Mouse (Mus musculus): ENCODE data around the gene Lgr5. TPM values are rescaled to one million over a fixed set of nuclear protein-coding genes. Genes with fewer than 3 reads are reported as not detected.

Lgr5 gene
- polyA plus RNA-seq, 1 experiment from 2014 or later, result 0.63 TPM

- no peak overlapping the region for H3K4me2 ChIP-seq (ENCODE audit: low read depth, low read length)
- H3K9me3 ChIP-seq (replicated peaks; ENCODE audit: control insufficient read depth, low read length), result no peaks in the 10 kb centered on the region
- no peak overlapping the region for H3K4me3 ChIP-seq (ENCODE audit: low read depth, low read length)
- no peaks in the 10 kb centered on the region for H3K4me1 ChIP-seq (ENCODE audit: control insufficient read depth, low read depth, low read length)
- ATAC-seq (ENCODE audit: low read depth), result no peak
- no peaks in the 10 kb centered on the region for H3K36me3 ChIP-seq (ENCODE audit: control insufficient read depth, insufficient read depth)
- no peak overlapping the region for H3K27ac ChIP-seq (ENCODE audit: low read length)
- 54% methylated on average over 12 of the region's 12 CpGs for WGBS (ENCODE audit: insufficient replicate concordance)
- no peak overlapping the region for H3K9ac ChIP-seq (ENCODE audit: low read depth, low read length)
- no peaks in the 10 kb centered on the region for H3K27me3 ChIP-seq (ENCODE audit: control insufficient read depth, insufficient read depth, low read depth, low read length)
These were observed 26.3 kb downstream of the Lgr5 start for GRCm38 (mm10) chr10:115561136-115561880.

GRCm38 (mm10) chr10:115556738-115557242, 30.8 kb downstream of the Lgr5 start:
- Histone ChIP-seq H3K9ac (ENCODE audit: low read depth, low read length) (no peak overlapping the region), H3K9me3 (replicated peaks; ENCODE audit: control insufficient read depth, low read length) (no peaks in the 10 kb centered on the region), H3K4me1 (ENCODE audit: control insufficient read depth, low read depth, low read length) (no peaks in the 10 kb centered on the region), H3K4me2 (ENCODE audit: low read depth, low read length) (no peak overlapping the region), H3K36me3 (ENCODE audit: control insufficient read depth, insufficient read depth) (no peaks in the 10 kb centered on the region), H3K4me3 (ENCODE audit: low read depth, low read length) (no peak overlapping the region), H3K27me3 (ENCODE audit: control insufficient read depth, insufficient read depth, low read depth, low read length) (no peaks in the 10 kb centered on the region), H3K27ac (ENCODE audit: low read length) (no peak overlapping the region)
- WGBS (ENCODE audit: insufficient replicate concordance), result 52% methylated on average over 12 of the region's 12 CpGs
- no peak for ATAC-seq (ENCODE audit: low read depth)

- H3K36me3 ChIP-seq (ENCODE audit: control insufficient read depth, insufficient read depth), result no peaks in the 10 kb centered on the region
- H3K4me2 ChIP-seq (ENCODE audit: low read depth, low read length), result no peak overlapping the region
- WGBS (ENCODE audit: insufficient replicate concordance), result 13% methylated on average over 2 of the region's 2 CpGs
- no peaks in the 10 kb centered on the region for H3K27me3 ChIP-seq (ENCODE audit: control insufficient read depth, insufficient read depth, low read depth, low read length)
- H3K9me3 ChIP-seq (replicated peaks; ENCODE audit: control insufficient read depth, low read length), result no peaks in the 10 kb centered on the region
- H3K4me1 ChIP-seq (ENCODE audit: control insufficient read depth, low read depth, low read length), result no peaks in the 10 kb centered on the region
- no peak overlapping the region for H3K4me3 ChIP-seq (ENCODE audit: low read depth, low read length)
- H3K27ac ChIP-seq (ENCODE audit: low read length), result no peak overlapping the region
- ATAC-seq (ENCODE audit: low read depth), result no peak
- H3K9ac ChIP-seq (ENCODE audit: low read depth, low read length), result no peak overlapping the region
These were observed 32.3 kb downstream of the Lgr5 start for GRCm38 (mm10) chr10:115555191-115555765.

- no peak overlapping the region for H3K4me2 ChIP-seq (ENCODE audit: low read depth, low read length)
- no peak for ATAC-seq (ENCODE audit: low read depth)
These were observed 34.0 kb downstream of the Lgr5 start for GRCm38 (mm10) chr10:115553352-115554113.

GRCm38 (mm10) chr10:115551069-115551468, 36.5 kb downstream of the Lgr5 start:
- H3K36me3 ChIP-seq (ENCODE audit: control insufficient read depth, insufficient read depth), result no peaks in the 10 kb centered on the region
- H3K4me2 ChIP-seq (ENCODE audit: low read depth, low read length), result no peak overlapping the region
- no peaks in the 10 kb centered on the region for H3K27me3 ChIP-seq (ENCODE audit: control insufficient read depth, insufficient read depth, low read depth, low read length)
- no peak for ATAC-seq (ENCODE audit: low read depth)
- H3K9me3 ChIP-seq (replicated peaks; ENCODE audit: control insufficient read depth, low read length), result no peaks in the 10 kb centered on the region
- H3K4me3 ChIP-seq (ENCODE audit: low read depth, low read length), result no peak overlapping the region
- no peaks in the 10 kb centered on the region for H3K4me1 ChIP-seq (ENCODE audit: control insufficient read depth, low read depth, low read length)
- no peak overlapping the region for H3K9ac ChIP-seq (ENCODE audit: low read depth, low read length)
- no peak overlapping the region for H3K27ac ChIP-seq (ENCODE audit: low read length)
- 46% methylated on average over 3 of the region's 3 CpGs for WGBS (ENCODE audit: insufficient replicate concordance)

More at GRCm38 (mm10) chr10:115553352-115554113, 34.0 kb downstream of the Lgr5 start:
- no peaks in the 10 kb centered on the region for H3K27me3 ChIP-seq (ENCODE audit: control insufficient read depth, insufficient read depth, low read depth, low read length)
- no peak overlapping the region for H3K4me3 ChIP-seq (ENCODE audit: low read depth, low read length)
- H3K9ac ChIP-seq (ENCODE audit: low read depth, low read length), result no peak overlapping the region
- no peaks in the 10 kb centered on the region for H3K9me3 ChIP-seq (replicated peaks; ENCODE audit: control insufficient read depth, low read length)
- H3K36me3 ChIP-seq (ENCODE audit: control insufficient read depth, insufficient read depth), result no peaks in the 10 kb centered on the region
- no peak overlapping the region for H3K27ac ChIP-seq (ENCODE audit: low read length)
- 70% methylated on average over 11 of the region's 11 CpGs for WGBS (ENCODE audit: insufficient replicate concordance)
- H3K4me1 ChIP-seq (ENCODE audit: control insufficient read depth, low read depth, low read length), result no peaks in the 10 kb centered on the region

- Histone ChIP-seq H3K9ac (ENCODE audit: low read depth, low read length) (no peak overlapping the region), H3K27ac (ENCODE audit: low read length) (no peak overlapping the region), H3K9me3 (replicated peaks; ENCODE audit: control insufficient read depth, low read length) (no peaks in the 10 kb centered on the region), H3K4me3 (ENCODE audit: low read depth, low read length) (no peak overlapping the region), H3K4me2 (ENCODE audit: low read depth, low read length) (no peak overlapping the region), H3K36me3 (ENCODE audit: control insufficient read depth, insufficient read depth) (no peaks in the 10 kb centered on the region), H3K27me3 (ENCODE audit: control insufficient read depth, insufficient read depth, low read depth, low read length) (no peaks in the 10 kb centered on the region), H3K4me1 (ENCODE audit: control insufficient read depth, low read depth, low read length) (no peaks in the 10 kb centered on the region)
- ATAC-seq (ENCODE audit: low read depth), result no peak
- 72% methylated on average over 7 of the region's 7 CpGs for WGBS (ENCODE audit: insufficient replicate concordance)
These were observed 37.3 kb downstream of the Lgr5 start for GRCm38 (mm10) chr10:115550253-115550652.

- H3K9ac ChIP-seq (ENCODE audit: low read depth, low read length), result no peak overlapping the region
- H3K36me3 ChIP-seq (ENCODE audit: control insufficient read depth, insufficient read depth), result no peaks in the 10 kb centered on the region
- no peak overlapping the region for H3K4me2 ChIP-seq (ENCODE audit: low read depth, low read length)
- no peak overlapping the region for H3K27ac ChIP-seq (ENCODE audit: low read length)
- no peak overlapping the region for H3K4me3 ChIP-seq (ENCODE audit: low read depth, low read length)
- no peaks in the 10 kb centered on the region for H3K4me1 ChIP-seq (ENCODE audit: control insufficient read depth, low read depth, low read length)
- no peaks in the 10 kb centered on the region for H3K9me3 ChIP-seq (replicated peaks; ENCODE audit: control insufficient read depth, low read length)
- 55% methylated on average over 6 of the region's 6 CpGs for WGBS (ENCODE audit: insufficient replicate concordance)
- no peaks in the 10 kb centered on the region for H3K27me3 ChIP-seq (ENCODE audit: control insufficient read depth, insufficient read depth, low read depth, low read length)
- no peak for ATAC-seq (ENCODE audit: low read depth)
These were observed 44.7 kb downstream of the Lgr5 start for GRCm38 (mm10) chr10:115542917-115543316.

DNA sequence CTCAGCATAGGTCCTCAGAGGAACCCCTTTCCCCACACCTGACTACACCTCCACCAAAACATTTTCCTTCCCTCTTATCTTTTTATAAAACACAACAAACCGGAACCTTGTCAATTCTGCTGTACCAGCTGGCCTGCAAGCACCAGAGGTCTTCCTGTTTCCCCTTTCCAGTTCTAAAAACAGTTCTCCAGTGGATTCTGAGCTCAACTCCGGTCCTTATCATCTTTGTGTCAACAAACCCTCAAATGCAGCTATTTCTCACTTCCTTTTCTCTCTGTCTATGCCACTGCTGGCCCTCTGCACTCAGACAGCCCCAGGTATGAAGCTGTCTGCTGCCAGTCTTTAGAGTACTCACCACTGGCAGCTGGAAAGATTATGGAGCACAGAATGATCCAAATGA, 56.8 kb downstream of the Lgr5 start:
- Histone ChIP-seq H3K9ac (ENCODE audit: low read depth, low read length) (no peak overlapping the region), H3K27ac (ENCODE audit: low read length) (no peak overlapping the region), H3K4me3 (ENCODE audit: low read depth, low read length) (no peak overlapping the region), H3K4me2 (ENCODE audit: low read depth, low read length) (no peak overlapping the region), H3K36me3 (ENCODE audit: control insufficient read depth, insufficient read depth) (no peaks in the 10 kb centered on the region), H3K4me1 (ENCODE audit: control insufficient read depth, low read depth, low read length) (no peaks in the 10 kb centered on the region), H3K27me3 (ENCODE audit: control insufficient read depth, insufficient read depth, low read depth, low read length) (no peaks in the 10 kb centered on the region), H3K9me3 (replicated peaks; ENCODE audit: control insufficient read depth, low read length) (no peaks in the 10 kb centered on the region; the same call in 1 of the 2 replicates)
- no peak for ATAC-seq (ENCODE audit: low read depth)
- 6% methylated on average over 2 of the region's 2 CpGs for WGBS (ENCODE audit: insufficient replicate concordance)

DNA sequence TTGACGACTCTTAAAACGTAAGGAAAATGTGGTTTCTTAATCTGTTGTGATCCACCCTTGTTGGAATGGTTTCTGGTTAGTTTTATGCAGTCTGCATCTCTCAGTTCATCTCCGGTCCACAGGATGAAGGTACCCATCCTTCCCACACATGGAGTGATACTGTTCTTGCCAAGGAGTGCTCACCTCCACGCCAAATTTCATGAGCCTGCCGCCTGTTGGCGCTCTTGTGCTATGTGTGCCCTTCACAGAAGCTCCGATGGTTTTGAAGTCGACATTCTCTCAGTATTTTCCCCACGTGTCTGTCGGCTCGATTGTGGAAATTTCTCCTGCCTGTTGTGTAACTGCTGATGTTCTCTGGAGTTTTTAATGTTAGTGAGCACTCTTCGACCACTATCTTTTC, 57.8 kb downstream of the Lgr5 start:
- ATAC-seq (ENCODE audit: low read depth), result no peak
- Histone ChIP-seq H3K9me3 (replicated peaks; ENCODE audit: control insufficient read depth, low read length) (no peaks in the 10 kb centered on the region; the same call in 1 of the 2 replicates), H3K9ac (ENCODE audit: low read depth, low read length) (no peak overlapping the region), H3K27ac (ENCODE audit: low read length) (no peak overlapping the region), H3K4me3 (ENCODE audit: low read depth, low read length) (no peak overlapping the region), H3K4me2 (ENCODE audit: low read depth, low read length) (no peak overlapping the region), H3K27me3 (ENCODE audit: control insufficient read depth, insufficient read depth, low read depth, low read length) (no peaks in the 10 kb centered on the region), H3K4me1 (ENCODE audit: control insufficient read depth, low read depth, low read length) (no peaks in the 10 kb centered on the region), H3K36me3 (ENCODE audit: control insufficient read depth, insufficient read depth) (no peaks in the 10 kb centered on the region)
- 65% methylated on average over 12 of the region's 12 CpGs for WGBS (ENCODE audit: insufficient replicate concordance)
